Mouse (Mus musculus): ENCODE measurements around the gene Gdf9.

- TF ChIP-seq CTCF (IDR thresholded peaks at IDR 0.05; ENCODE audit: borderline replicate concordance, insufficient read depth, low read depth, low read length): no peak
- no peak for TF ChIP-seq POLR2A (IDR thresholded peaks at IDR 0.05; ENCODE audit: borderline replicate concordance, insufficient read depth, low read length)
Measured at GRCm38 (mm10) chr11:53452396-53452795, 21.6 kb downstream of the Gdf9 start.
